Mouse (Mus musculus): ENCODE measurements around the gene Fcor. TPM values are rescaled to one million over a fixed set of nuclear protein-coding genes. Genes with fewer than 3 reads are reported as not detected.

Gene Fcor
- polyA plus RNA-seq (2012), result 4.1 and 4.9 TPM in 2 replicates

DNA sequence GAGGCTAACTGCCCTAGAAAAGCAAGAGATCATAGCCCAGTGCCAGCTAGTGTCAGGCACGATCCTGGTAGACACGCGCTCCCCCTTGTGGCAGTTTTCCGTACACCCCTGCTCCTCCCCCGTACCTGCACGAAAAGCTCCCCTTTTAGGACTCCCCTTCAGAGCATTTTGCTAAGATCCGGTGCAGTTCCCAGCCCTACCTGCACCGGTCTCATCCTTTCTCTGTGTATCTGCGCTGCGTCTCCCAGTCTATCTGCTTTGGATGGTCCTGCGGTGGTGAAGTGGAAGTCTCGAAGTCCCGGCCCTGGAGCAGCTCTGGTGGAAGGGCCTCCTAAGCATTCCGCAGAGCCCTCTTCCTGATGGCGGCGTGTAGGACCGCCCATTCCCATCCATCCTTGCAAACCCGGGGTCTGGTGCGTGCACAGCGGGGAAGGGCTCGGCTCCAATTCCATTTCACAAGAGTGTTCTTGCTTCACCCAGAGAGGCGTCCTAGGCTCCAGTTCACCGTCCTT, at the start of gene Fcor:
Fcor (minus strand) TSS at position 383 of the 512 bp plus-strand sequence.

DNA sequence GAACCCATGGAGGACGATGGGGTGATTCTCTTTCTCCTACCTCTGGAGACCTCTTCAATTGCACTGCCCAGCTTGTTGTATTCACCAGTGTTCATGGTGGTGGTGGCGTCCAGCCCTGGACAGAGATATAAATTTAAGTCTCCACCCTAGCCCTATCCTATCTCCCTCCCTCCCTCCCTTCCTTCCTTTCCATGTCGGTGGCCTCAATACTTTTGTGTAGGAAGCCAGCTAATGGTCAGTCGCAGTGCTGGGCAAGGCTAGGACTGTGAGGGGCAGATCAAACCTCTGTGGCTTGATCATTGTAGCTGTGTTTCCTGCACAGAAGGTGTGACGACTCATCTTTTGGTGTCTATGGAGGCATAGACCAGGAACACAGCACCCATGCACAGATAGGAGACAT, 48.4 kb upstream of the Fcor start, which contains the start of gene Clec4g:
Clec4g (minus strand) TSS at position 101 of the 400 bp plus-strand sequence.

DNA sequence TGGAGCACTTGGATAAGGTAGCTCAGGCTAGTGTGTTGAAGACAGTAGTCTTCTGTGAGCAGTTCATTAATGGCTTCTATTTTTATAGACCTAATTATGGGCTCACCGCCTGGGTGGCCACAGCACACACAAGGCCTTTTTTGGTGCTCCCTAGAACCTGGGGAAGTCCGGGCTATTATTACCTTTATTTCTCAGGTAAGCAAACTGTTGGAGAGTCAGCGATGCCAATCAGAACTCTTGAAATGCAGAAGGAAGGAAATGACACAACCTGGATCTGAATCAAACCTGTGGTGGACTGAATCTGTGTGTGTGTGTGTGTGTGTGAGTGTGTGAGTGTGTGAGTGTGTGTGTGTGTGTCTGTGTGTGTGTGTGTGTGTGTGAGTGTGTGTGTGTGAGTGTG, 22.0 kb upstream of the Fcor start, which contains the start of gene Fcer2a:
Fcer2a (minus strand) TSS at position 55 of the 400 bp plus-strand sequence.

DNA sequence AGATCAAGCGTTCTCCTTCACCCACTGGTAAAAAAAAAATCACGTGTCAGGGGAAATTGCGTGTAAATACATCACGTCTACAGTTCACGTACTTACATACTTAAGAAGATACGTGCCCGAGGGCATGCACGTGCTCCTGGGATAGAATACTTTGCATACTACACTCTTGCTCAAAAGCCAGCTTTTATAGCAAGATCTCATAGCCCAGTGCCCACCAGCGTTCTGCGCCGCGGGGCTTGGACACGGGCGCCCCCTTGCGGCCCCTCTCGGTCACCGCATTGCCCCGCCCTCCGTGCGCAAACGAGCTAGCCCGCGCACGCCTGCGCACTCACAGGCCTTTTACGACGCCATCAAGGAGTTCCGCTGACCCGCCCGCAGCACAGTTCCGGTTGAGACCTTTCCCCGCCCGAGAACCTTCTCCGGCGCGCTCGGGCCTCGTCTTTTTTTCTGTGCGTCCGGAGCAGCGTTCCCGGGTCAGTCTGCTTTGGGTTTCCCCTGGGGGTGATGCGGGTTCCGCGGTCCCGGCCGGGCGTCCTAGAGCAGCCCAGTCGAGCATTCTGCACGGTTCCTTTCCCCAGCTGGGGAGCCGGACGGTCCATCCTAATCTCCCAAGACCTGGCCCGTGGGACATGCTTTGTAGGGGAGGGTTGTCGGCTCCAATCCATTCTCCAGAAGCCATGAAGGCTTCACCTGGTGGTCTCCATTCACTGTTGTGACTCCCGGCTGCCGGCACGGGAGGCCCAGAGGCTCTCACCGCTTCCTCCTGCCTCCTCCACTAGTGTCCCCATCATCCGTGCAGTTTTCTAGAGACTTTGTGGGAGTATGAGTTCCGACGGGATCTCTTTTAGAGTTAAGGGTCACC, 4.2 kb upstream of the Fcor start, which contains the start of gene Trappc5:
Trappc5 (plus strand) TSS at position 169 of the 862 bp plus-strand sequence.

DNA sequence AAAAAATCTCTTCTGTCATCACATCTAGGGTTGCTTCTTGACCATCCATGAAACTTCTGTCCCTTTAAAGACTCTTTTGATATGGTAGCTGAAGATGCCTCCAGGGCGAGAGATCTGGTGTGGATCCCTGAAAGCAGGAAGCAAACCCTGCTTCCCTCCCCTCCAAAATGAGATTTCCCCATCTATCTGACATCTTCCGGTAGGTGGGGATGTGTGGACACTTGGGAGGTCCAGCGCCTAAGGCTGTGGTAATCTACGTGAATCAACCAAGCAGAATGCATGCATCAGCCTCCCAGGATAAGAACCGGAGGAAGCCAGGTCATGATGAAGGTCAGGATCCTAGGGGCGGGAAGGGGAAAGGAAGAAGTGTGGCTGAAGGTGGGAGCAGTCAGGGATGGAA, 6.7 kb downstream of the Fcor start, which contains the start of gene Mcemp1:
Mcemp1 (plus strand) TSS at position 248 of the 400 bp plus-strand sequence.

DNA sequence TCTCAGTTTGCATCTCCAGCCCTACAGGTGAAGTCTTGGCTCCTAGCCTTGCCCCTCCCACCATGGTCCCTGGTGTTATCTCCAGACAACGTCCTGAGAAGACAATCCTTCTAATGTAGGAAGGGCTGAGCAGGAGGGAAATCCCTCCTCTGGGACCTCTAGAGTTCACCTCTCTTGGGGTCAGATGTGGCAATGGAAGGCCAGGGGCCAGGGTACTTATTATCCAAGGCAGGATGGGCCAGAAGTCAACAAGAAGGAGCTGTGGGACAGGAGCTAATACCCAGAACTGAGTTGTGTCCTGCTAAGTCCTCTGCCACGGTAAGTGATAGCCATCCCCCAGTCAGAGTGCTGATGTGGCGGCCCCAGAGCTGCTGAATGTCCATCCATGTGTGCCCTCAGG, 16.6 kb downstream of the Fcor start, which contains the start of gene Retn:
Retn (plus strand) TSS at position 245 of the 400 bp plus-strand sequence.

DNA sequence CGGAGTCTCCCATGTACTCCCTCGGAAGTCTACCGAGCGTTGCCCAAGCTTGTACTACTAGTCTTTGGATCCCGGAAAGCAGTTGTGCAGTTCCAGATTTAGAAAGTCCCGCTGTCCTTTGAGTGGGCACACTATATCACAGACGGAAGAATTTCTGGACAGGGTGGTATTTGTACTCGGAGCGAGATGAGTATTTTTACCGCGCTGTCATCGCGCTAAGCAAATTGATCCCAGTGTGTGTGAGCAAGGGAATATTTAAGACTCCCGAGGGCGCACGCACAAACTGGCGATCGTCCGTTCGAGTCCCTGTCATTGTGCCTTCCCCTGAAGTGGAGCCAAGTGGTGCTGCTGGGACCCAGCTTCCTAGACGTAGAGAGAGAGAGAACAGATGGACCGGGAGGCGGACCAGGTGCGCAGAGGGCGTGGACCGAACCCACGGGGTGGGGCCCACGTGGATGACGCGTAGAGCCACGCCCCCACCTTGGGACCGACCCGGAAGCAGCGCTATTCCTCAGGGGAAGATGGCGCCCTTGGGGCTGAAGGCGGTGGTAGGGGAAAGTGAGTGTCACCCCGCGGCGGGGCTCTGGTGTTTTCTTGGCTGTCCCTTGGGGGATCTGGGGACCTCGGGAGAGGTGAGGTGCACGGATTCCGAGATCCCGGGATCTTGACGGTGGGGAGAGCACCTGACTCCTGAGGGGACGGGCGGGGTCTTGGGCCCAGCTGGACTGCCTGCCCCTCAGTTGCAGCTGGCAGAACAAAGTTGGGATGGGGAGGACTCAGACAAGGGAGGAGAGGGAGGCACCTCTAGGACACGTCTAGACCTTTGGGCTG, 41.3 kb downstream of the Fcor start, which contains the start of gene Stxbp2:
Stxbp2 (plus strand) TSS at position 309 of the 831 bp plus-strand sequence.

DNA sequence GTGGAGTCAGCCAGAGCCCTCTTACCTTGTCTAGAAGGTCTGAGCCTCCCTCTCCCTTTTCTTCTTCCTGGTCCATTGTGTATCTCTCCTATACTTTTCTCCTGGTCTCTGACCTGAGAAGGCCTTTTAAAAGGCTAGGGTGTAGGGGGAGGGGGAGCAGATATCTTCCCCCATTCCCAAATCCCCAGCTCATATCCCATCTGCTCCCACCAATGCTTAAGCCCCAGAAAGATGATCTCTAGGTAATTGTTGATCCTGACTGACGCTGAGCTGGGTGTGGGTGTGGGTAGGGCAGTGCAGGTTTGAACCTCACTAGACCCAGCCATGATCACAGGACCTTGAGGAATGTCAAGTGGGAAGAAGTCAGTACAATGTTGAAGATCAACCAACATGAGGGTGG, 46.7 kb downstream of the Fcor start, which contains the start of gene Pcp2:
Pcp2 (minus strand) TSS at position 101 of the 400 bp plus-strand sequence.

DNA sequence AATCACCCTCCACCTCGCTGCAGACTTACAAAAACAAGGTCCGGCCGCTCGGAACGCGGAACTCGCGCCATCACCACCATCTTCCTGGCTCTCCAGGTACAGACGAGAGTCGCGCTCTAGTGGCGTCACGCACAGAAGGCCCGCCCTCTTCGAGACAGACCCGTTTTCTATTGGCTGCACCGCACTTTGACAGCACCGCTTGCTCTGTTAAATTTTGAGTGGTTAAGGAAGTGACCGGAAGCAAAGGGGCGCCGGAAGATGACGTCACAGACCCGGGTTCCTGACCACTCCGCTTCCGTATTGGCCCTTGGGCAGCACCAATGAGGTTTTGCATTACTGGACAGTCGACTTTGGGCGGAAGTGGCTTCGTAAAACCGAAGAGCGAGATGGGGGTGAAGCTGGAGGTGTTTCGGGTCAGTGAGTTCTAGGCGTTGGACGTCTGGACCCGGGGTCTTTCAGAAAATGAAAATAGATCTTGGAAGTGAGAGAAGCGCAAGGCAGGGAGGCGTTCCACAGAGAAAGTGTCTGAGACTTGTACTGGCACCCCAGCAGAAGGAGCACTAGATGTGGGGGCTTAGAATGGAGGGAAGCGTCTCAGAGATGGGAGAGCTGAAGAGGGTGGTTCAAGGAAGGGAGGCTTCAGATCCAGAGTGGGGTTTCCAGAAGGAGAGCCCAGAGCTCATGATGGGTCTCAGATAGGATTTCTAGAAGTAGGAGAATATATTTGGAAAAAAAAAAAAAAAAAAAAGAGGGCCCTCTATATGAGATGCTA, 50.8 kb downstream of the Fcor start, which contains the start of the genes Xab2 and Pet100:
Xab2 (minus strand) TSS at position 118 of the 772 bp plus-strand sequence.
Pet100 (plus strand) TSS at position 350 of the 772 bp plus-strand sequence.

Other genes with a start within 250 kb of the Fcor start
- 1.5 and 2.5 TPM in 2 replicates for gene Pex11g, start 204.7 kb downstream of the Fcor start, polyA plus RNA-seq (2012)
- gene Tex45, start 201.5 kb downstream of the Fcor start, polyA plus RNA-seq (2012), result 0.84 and 2.1 TPM in 2 replicates
- gene Zfp358, start 179.2 kb downstream of the Fcor start, polyA plus RNA-seq (2012), result 29.0 and 32.0 TPM in 2 replicates
- gene Mcoln1, start 171.9 kb downstream of the Fcor start, polyA plus RNA-seq (2012), result 235 and 263 TPM in 2 replicates
- gene Pnpla6, start 157.0 kb downstream of the Fcor start, polyA plus RNA-seq (2012), result 16.6 and 22.7 TPM in 2 replicates
- gene C330021F23Rik, start 104.4 kb downstream of the Fcor start, polyA plus RNA-seq (2012), result not detected in 2 replicates
- gene Camsap3, start 85.1 kb downstream of the Fcor start, polyA plus RNA-seq (2012), result 2.4 and 4.9 TPM in 2 replicates
- gene Xab2, start 51.0 kb downstream of the Fcor start, polyA plus RNA-seq (2012), result 51.6 and 63.7 TPM in 2 replicates
- 29.3 and 51.7 TPM in 2 replicates for gene Pet100, start 50.8 kb downstream of the Fcor start, polyA plus RNA-seq (2012)
- not detected in 2 replicates for gene Pcp2, start 46.8 kb downstream of the Fcor start, polyA plus RNA-seq (2012)
- gene Stxbp2, start 41.4 kb downstream of the Fcor start, polyA plus RNA-seq (2012), result 427 and 433 TPM in 2 replicates
- gene Retn, start 16.6 kb downstream of the Fcor start, polyA plus RNA-seq (2012), result 0.27 TPM in 1 of 2 replicates, not detected in the other
- gene Mcemp1, start 6.6 kb downstream of the Fcor start, polyA plus RNA-seq (2012), result 0.38 and 1.2 TPM in 2 replicates
- 34.8 and 35.6 TPM in 2 replicates for gene Trappc5, start 3.9 kb upstream of the Fcor start, polyA plus RNA-seq (2012)
- gene Fcer2a, start 21.8 kb upstream of the Fcor start, polyA plus RNA-seq (2012), result 0.05 and 0.39 TPM in 2 replicates
- gene Clec4g, start 48.3 kb upstream of the Fcor start, polyA plus RNA-seq (2012), result not detected in 2 replicates
- gene Cd209a, start 76.6 kb upstream of the Fcor start, polyA plus RNA-seq (2012), result 0.40 TPM in 1 of 2 replicates, not detected in the other
- gene Cd209e, start 181.9 kb upstream of the Fcor start, polyA plus RNA-seq (2012), result not detected in 2 replicates
- not detected in 2 replicates for gene Cd209d, start 206.2 kb upstream of the Fcor start, polyA plus RNA-seq (2012)